Mouse (Mus musculus): ENCODE data around the gene Naa10.

GRCm38 (mm10) chrX:73867852-73868251 lies 53.9 kb downstream of the Naa10 start:
- no peak for TF ChIP-seq CTCF (IDR thresholded peaks at IDR 0.05; ENCODE audit: insufficient read depth, low read length)
- no peak for TF ChIP-seq POLR2A (IDR thresholded peaks at IDR 0.05; ENCODE audit: borderline replicate concordance, extremely low read depth, low read depth, low read length)

All from lung, adult 2 months (tissue).